Mouse (Mus musculus) lung, postnatal 0 days (tissue): ENCODE measurements around the gene Tapbp. TPM values are rescaled to one million over a fixed set of nuclear protein-coding genes. Genes with fewer than 3 reads are reported as not detected.
"Not testable (repeated sequence)": the region's sequence is repeated elsewhere in the genome, so short reads cannot be mapped to it uniquely, and the experiment has no call there.

Experiments used
- ATAC-seq: fragments of 200-750 bp; cut with Nextera tagmentation; 2 replicates; pipeline ENCODE4 v1.8.0; 2017; ENCODE audit warnings: moderate library complexity
- DNase-seq: peaks from one replicate; pipeline ENCODE4 v3.0.0-alpha.2; 2016; ENCODE audit warnings: low spot score
- H3K27ac ChIP-seq: fragments of 300-500 bp; sonication (generic); 2 replicates; pipeline ENCODE4 v1.5.1; 2014; ENCODE audit warnings: antibody characterized with exemption, mild to moderate bottlenecking, low read length, mixed read lengths
- H3K27me3 ChIP-seq: fragments of 300-500 bp; sonication (generic); replicated peaks from 2 replicates; pipeline ENCODE4 v1.6.1; 2014; ENCODE audit warnings: low read length, mixed read lengths; ENCODE audit not compliant: insufficient read depth
- H3K36me3 ChIP-seq: fragments of 300-500 bp; sonication (generic); 2 replicates; pipeline ENCODE4 v1.6.1; 2014; ENCODE audit warnings: low read length, mixed read lengths; ENCODE audit not compliant: insufficient read depth
- H3K4me1 ChIP-seq: fragments of 300-500 bp; sonication (generic); 2 replicates; pipeline ENCODE4 v1.6.1; 2014; ENCODE audit warnings: antibody characterized with exemption, low read depth, low read length, mixed read lengths; ENCODE audit not compliant: insufficient read depth
- H3K4me2 ChIP-seq: fragments of 300-500 bp; sonication (generic); replicated peaks from 2 replicates; pipeline ENCODE4 v1.6.1; 2014; ENCODE audit warnings: low read depth, mild to moderate bottlenecking, low read length, moderate library complexity, mixed read lengths
- H3K4me3 ChIP-seq: fragments of 300-500 bp; sonication (generic); 2 replicates; pipeline ENCODE4 v1.5.1; 2014; ENCODE audit warnings: low read depth, low read length
- H3K9ac ChIP-seq: fragments of 300-500 bp; sonication (generic); replicated peaks from 2 replicates; pipeline ENCODE4 v1.6.1; 2014; ENCODE audit warnings: low read depth, mild to moderate bottlenecking
- H3K9me3 ChIP-seq: fragments of 300-500 bp; sonication (generic); 2 replicates; pipeline ENCODE4 v1.6.1; 2016; ENCODE audit warnings: low read length, mixed read lengths
- CTCF ChIP-seq: IDR thresholded peaks from 2 replicates; pipeline ENCODE4 v1.5.1; 2016; ENCODE audit warnings: antibody characterized with exemption, mild to moderate bottlenecking
- EP300 ChIP-seq: IDR thresholded peaks from 2 replicates; pipeline ENCODE4 v1.6.1; 2016; ENCODE audit warnings: antibody characterized with exemption, mild to moderate bottlenecking, control low read depth
- WGBS: fragments of 180-500 bp; shearing (Covaris S2); extraction: QIAGEN DNeasy Blood & Tissue Kit; methylation state at CpG from one replicate; pipeline ENCODE4 v1.1.7; 2014; 5-methylcytosine and 5-hydroxymethylcytosine counted together
- polyA plus RNA-seq: library from polyadenylated mRNA; unstranded; fragments of >200 nt; fragmentation: Nextera tagmentation; extraction: Ambion mirVana; gene quantifications from 2 replicates; pipeline ENCODE4 v1.2.1, GENCODE M21; 2015

Gene Tapbp
- polyA plus RNA-seq, 1 experiment from 2014 or later: 102 TPM

DNA sequence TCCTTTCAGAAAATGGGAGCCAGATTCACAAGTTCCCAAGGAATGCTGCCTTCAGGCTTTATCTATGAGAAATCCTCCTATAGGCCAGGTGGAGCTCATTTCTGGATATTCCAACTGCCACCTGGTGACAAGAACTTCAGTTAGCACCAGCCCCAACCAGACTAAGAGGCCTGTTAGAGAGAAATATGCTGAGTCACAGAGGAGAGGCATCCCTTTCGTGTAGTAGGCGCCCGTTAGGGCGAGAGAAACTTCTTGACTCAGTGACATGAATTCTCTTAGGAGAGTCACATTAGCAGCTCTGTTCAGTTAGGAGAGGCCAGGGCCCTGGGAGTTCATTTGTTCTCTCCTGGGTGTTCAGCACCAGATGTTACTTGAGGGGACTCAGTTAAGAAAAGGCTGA lies 16.1 kb upstream of the Tapbp start:
- Histone ChIP-seq H3K4me2 (no peak overlapping the region), H3K4me3 (no peak overlapping the region), H3K9ac (no peak overlapping the region), H3K27ac (no peak overlapping the region), H3K4me1 (no peaks in the 10 kb centered on the region), H3K9me3 (no peaks in the 10 kb centered on the region), H3K36me3 (no peaks in the 10 kb centered on the region), H3K27me3 (no peaks in the 10 kb centered on the region)
- no peak for TF ChIP-seq CTCF
- TF ChIP-seq EP300: no peak
- ATAC-seq: no peak
- DNase-seq: no peak
- WGBS: 56% methylated on average over 4 of the region's 4 CpGs

DNA sequence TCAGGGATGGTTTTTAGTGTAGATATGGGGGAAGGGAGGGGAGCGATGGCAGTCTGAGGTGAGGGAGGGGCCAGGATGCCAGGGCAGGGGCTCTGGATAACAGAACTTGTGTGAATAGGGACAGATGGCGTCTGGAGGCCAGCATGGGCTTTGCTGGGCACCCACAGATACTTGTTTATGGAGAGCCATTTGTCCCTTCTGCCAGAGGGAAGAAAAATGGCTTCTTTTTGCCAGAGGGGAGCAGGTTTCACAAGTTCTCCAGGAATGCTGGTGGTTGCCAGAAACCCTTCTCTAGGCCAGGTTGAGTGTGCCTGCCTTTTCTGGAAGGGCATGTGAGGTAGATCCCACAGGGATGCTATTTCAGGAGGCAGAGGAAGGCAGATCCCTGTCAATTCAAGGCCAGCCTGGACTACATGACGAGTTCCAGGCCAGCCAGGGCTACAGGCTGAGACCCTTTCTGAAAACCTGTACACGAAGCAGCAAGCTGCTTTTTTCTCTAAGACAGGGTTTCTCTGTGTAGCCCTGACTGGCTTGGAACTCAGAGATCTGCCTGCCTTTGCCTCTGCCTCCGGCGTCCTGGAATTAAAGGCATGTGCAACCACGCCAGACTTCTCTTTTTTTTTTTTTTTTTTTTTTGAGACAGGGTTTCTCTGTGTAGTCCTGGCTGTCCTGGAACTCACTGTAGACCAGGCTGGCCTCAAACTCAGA lies 15.3 kb upstream of the Tapbp start:
- no peak overlapping the region for H3K4me2 ChIP-seq
- WGBS: 52% methylated on average over 7 of the region's 7 CpGs
- H3K9ac ChIP-seq: no peak overlapping the region
- ATAC-seq: no peak
- H3K27me3 ChIP-seq: no peaks in the 10 kb centered on the region
- TF ChIP-seq CTCF (no peak), EP300 (no peak)
- no peaks in the 10 kb centered on the region for H3K36me3 ChIP-seq
- H3K4me3 ChIP-seq: no peak overlapping the region
- H3K4me1 ChIP-seq: no peaks in the 10 kb centered on the region
- no peak overlapping the region for H3K27ac ChIP-seq
- no peak for DNase-seq
- H3K9me3 ChIP-seq: no peaks in the 10 kb centered on the region

DNA sequence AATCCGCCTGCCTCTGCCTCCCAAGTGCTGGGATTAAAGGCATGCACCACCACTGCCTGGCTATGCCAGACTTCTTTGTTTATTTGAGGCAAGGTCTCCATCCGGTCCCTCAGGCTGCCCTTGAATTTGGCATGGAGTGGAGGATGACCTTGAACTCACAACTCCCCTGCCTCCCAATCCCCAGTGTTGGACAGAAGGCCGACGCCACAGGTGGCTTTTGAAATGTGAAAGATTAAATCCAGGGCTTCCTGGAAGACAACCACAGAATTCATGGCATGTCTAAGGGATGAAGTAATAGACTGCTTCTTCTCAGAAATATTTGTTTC lies 14.7 kb upstream of the Tapbp start:
- Histone ChIP-seq H3K36me3 (no peaks in the 10 kb centered on the region), H3K4me3 (no peak overlapping the region), H3K9me3 (no peaks in the 10 kb centered on the region), H3K27ac (no peak overlapping the region), H3K27me3 (no peaks in the 10 kb centered on the region), H3K4me1 (no peaks in the 10 kb centered on the region), H3K4me2 (no peak overlapping the region), H3K9ac (no peak overlapping the region)
- no peak for DNase-seq
- ATAC-seq: no peak
- TF ChIP-seq EP300: no peak
- TF ChIP-seq CTCF: no peak
- 69% methylated on average over 4 of the region's 4 CpGs for WGBS

DNA sequence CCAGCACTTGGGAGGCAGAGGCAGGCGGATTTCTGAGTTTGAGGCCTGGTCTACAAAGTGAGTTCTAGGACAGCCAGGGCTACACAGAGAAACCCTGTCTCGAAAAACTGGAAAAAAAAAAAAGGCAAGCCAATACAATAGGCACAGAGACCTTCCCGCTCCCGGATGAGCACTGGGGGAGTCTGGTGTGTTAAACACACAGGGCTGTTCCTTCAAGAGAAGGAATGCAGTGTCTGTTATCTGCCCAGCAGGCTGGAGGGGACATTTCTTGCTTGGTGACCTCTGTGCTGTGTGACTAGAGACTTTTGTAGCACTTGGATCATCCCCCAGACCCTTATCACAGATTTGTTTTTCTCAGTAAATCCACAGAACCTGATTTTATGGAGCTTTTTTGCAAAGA lies 14.0 kb upstream of the Tapbp start:
- ATAC-seq: no peak
- Histone ChIP-seq H3K36me3 (no peaks in the 10 kb centered on the region), H3K27ac (no peak overlapping the region), H3K4me2 (no peak overlapping the region), H3K27me3 (no peaks in the 10 kb centered on the region), H3K9ac (no peak overlapping the region), H3K4me1 (no peaks in the 10 kb centered on the region), H3K9me3 (no peaks in the 10 kb centered on the region), H3K4me3 (no peak overlapping the region)
- TF ChIP-seq EP300 (no peak), CTCF (no peak)
- 69% methylated on average over 4 of the region's 4 CpGs for WGBS
- no peak for DNase-seq

DNA sequence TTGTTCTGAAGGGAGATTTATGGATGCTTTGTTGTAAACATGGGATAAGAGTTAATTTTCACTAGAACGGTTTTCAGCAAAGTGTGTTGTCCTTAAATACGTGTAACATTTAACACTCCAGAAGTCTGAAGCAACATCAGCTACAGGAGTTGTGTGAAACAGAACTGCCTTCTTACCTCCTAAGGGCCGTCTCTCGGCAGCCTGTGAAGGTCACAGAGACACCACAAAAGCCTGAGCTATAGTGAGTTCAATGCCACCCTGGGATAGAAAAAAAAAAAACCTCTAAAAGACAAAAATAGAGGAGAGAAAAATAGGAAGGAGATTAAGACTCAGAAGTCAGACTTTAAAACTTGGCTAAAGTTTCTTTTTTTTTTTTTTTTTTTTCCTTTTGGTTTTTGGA lies 13.6 kb upstream of the Tapbp start:
- H3K27ac ChIP-seq: no peak overlapping the region
- ATAC-seq: no peak
- no peak overlapping the region for H3K9ac ChIP-seq
- H3K4me3 ChIP-seq: no peak overlapping the region
- 46% methylated on average over 4 of the region's 4 CpGs for WGBS
- DNase-seq: no peak
- H3K4me1 ChIP-seq: no peaks in the 10 kb centered on the region
- no peaks in the 10 kb centered on the region for H3K36me3 ChIP-seq
- no peaks in the 10 kb centered on the region for H3K9me3 ChIP-seq
- no peaks in the 10 kb centered on the region for H3K27me3 ChIP-seq
- no peak for TF ChIP-seq CTCF
- no peak overlapping the region for H3K4me2 ChIP-seq

DNA sequence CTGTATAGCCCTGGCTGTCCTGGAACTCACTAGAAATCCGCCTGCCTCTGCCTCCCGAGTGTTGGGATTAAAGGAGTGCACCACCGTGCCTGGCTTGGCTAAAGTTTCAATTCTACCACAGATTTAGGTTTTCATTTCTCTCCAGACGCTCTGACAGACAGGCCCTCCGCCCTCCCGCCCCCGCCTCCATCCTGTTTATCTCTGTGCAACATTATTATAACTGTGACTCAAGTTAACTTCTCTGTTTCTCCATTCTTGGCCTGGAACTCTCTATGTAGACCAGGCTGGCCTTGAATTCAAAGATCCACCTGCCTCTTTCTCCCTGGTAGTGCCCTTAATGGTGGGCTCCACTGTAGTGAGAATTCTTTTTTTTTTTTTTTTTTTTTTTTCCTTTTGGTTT lies 13.2 kb upstream of the Tapbp start:
- ATAC-seq (no peak), DNase-seq (no peak)
- Histone ChIP-seq H3K9me3 (no peaks in the 10 kb centered on the region), H3K9ac (no peak overlapping the region), H3K27me3 (no peaks in the 10 kb centered on the region), H3K4me3 (no peak overlapping the region), H3K36me3 (no peaks in the 10 kb centered on the region), H3K27ac (no peak overlapping the region), H3K4me2 (no peak overlapping the region), H3K4me1 (no peaks in the 10 kb centered on the region)
- TF ChIP-seq EP300: no peak
- TF ChIP-seq CTCF: no peak
- 57% methylated on average over 7 of the region's 7 CpGs for WGBS

DNA sequence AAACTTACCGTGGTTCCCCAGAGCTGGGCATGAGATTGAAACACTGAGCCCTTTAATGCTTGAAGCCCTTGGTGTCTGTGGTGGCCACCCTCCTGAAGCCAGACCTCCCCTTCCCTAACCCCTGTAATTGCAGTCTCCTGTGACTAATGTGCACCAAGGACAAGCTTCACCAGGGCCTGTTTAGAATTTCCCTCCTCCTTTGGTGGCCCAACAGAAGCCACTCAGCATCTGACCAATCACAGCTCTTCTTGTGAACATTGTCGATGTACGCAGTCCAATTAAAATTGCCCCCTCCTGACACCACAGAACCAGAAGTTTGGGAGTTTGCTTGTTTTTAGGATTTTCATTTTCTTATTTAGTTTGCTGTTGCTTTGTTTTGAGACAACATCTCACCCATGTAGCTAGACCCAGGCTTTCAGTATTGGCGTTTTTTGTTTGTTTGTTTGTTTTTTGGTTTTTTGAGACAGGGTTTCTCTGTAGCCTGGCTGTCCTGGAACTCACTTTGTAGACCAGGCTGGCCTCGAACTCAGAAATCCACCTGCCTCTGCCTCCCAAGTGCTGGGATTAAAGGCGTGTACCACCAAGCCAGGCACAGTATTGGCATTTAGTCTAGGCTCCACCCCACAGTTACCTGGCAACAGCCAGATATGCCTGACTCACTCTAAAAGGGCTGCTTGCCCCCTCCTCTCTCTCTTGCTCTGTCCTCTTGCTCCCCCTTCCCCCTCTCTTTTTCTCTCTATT lies 11.6 kb upstream of the Tapbp start:
- H3K27me3 ChIP-seq, DNase-seq, H3K36me3 ChIP-seq, H3K4me1 ChIP-seq, ATAC-seq, H3K27ac ChIP-seq, H3K4me2 ChIP-seq, H3K4me3 ChIP-seq, H3K9ac ChIP-seq, H3K9me3 ChIP-seq: not testable (repeated sequence)
- 63% methylated on average over 6 of the region's 6 CpGs for WGBS

DNA sequence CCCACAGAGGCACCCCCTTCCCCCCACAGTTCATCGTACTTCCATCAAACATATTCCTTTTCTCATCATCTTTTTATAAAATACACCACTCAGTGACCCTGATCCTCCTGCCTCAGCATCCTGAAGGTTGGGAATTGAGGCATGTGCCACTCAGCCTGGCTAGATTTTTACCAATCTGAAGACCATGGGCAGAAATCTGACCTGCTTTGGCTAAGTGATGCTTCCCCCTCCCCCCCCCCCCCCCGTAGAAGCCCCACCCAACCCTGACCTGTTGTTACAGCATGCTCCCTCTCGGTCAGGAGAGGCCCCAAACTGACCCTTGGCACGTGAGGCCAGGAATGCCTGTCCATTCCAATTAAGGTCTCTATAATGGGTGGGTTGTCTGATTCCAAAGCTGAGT lies 10.9 kb upstream of the Tapbp start, which contains the start of gene Platr17:
Gene Platr17 (plus strand): TSS at position 301 of the 400 bp plus-strand sequence.
- H3K9me3 ChIP-seq, H3K4me2 ChIP-seq, DNase-seq, H3K4me3 ChIP-seq, H3K36me3 ChIP-seq, H3K4me1 ChIP-seq, H3K9ac ChIP-seq, ATAC-seq, H3K27ac ChIP-seq, H3K27me3 ChIP-seq: not testable (repeated sequence)
- WGBS: 58% methylated on average over 3 of the region's 4 CpGs
